Mouse (Mus musculus) left cerebral cortex, postnatal 36 days (tissue): ENCODE results near the gene Tef. TPM values are rescaled to one million over a fixed set of nuclear protein-coding genes. Genes with fewer than 3 reads are reported as not detected.

Experiments used
- DNase-seq, 2 experiments: peaks; one replicate each; pipeline ENCODE4 v3.0.0; 2021 to 2022; ENCODE audit warnings: low spot score in 2 of 2, mixed read lengths in 1 of 2
- intact Hi-C: fragments of 180-260 bp; cut with DNase I; formaldehyde crosslinking; loops from one replicate; pipeline ENCODE4 v1.15.1; 2025
- total RNA-seq, 2 experiments: library from RNA; stranded (reverse); gene quantifications; 2 replicates each; pipeline ENCODE4 v1.2.3; 2021

Tef gene
- total RNA-seq, 2 experiments from 2014 or later: 244 to 267 TPM

DNA sequence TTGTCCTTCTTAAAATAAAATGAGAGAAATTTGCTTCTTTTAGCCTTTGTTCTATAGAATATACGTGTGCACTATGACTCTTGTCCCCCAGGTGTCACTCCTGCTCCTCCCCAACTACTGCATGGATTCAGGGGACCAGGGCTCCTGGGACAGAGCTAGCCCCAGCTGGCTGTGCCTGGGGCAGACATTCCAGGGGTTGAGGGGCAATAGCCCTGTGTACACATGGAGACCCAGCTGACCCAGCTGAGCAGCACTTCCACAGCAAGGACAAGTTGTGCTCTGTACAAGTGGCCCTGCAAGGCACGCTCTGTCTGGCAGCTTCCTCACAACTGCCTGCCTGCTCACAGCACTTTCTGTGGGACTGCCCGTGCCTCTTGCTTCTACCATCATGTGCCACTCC, 6.0 kb upstream of the Tef start:
- intact Hi-C loops: no loop called here
- no peak for DNase-seq

DNA sequence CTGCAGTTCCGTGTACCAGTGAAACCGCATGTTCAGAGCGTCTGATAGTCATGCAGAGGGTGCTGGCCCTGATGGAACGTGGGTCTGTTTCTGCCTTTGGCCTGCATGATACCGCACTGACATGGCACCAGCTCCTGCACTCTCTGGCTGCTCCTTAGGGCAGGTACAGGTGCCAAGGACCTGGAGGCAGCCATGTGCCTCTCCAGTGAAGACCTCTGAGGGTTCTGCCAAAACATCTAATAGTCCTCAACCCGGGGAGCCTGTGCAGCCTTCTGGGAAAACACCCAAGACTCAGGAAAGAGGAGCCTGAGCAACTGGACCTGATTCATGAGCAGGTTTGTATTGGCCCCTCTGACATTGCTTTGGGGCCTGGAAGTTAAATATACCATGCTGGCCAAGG, 4.4 kb upstream of the Tef start:
- intact Hi-C loops: no loop called here

GRCm38 (mm10) chr15:81798421-81798820, 3.8 kb upstream of the Tef start:
- no peak for DNase-seq
- intact Hi-C loops: no loop called here

More for the DNA sequence above, 4.4 kb upstream of the Tef start:
- no peak for DNase-seq

- DNase-seq: no peak
- intact Hi-C loops: no loop called here
Measured at GRCm38 (mm10) chr15:81800391-81800790, 1.8 kb upstream of the Tef start.

DNA sequence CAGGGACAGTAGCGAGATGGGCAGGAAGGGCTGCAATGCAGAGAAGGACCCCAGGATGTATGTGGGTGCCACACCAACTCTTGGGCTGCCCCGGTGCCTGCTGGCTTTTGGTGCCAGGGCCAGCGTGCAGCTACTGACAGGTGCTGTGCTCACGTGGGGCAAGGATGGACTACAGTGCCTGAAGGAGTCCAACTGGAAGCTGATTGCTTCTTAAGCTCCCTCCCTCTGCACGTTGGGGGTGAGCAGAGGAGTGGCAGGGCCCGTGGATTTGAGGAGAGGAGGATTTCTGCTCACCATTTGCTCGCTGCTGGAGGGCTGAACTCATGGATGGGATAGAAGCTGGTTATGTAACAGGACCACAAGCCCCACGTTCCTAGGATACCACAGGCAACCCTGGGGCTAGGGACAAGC, 725 bp downstream of the Tef start:
- intact Hi-C loops: loop anchor here (2.0 kb wide), 1 partner anchor 58 kb away; the partner anchor contains the start of genes Rangap1 and Zc3h7b
- peak; percentile 77 to 79 for DNase-seq

DNA sequence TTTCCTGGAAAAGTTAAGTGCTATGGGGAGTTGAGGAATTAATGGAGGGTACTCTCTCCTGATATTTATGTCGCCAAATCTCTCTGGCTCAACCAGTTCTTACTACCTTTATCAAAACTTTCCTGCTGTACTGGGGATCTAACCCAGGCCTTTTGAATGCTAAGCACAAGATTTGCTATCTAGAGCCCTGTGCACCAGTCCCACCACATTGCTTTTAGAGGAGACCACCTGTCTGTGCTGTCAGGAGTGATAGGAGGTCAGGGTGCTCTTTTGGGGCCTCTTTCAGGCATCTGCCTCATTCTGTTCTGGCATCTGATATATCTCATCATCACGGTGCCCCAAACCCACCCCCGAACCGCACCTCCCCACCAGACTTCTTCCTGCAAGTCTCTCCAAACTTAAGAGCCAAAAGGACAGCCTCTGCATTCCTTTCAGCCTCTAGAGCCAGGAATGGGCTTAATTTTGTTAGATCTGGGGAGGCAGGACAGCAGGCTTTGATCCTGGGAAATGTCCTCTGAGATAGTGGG, 1.3 kb downstream of the Tef start:
- intact Hi-C loops: loop anchor here (2.0 kb wide), 1 partner anchor 59 kb away; the partner anchor contains the start of genes Rangap1 and Zc3h7b
- no peak for DNase-seq

DNA sequence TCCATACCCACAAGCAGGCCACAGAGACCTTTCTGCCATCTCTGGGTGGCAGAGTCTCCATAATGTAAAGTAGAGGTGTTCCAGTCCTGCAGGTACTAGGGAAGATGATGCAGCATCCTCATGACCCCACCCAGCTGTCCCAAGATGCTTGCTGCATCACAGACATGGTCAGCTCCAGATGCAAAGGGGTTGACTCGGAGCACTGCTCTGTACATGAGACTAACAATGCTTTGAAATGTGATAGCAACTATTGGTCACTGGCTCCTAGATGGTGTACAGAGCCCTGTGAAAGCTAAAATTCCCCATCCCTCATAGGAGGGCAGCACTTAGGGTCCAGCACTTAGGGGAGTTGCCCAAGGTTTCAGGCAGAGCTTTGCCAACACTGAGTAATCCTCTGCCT, 2.0 kb downstream of the Tef start:
- DNase-seq: no peak
- intact Hi-C loops: no loop called here

GRCm38 (mm10) chr15:81804883-81805282, 2.7 kb downstream of the Tef start:
- intact Hi-C loops: no loop called here
- DNase-seq: no peak

DNA sequence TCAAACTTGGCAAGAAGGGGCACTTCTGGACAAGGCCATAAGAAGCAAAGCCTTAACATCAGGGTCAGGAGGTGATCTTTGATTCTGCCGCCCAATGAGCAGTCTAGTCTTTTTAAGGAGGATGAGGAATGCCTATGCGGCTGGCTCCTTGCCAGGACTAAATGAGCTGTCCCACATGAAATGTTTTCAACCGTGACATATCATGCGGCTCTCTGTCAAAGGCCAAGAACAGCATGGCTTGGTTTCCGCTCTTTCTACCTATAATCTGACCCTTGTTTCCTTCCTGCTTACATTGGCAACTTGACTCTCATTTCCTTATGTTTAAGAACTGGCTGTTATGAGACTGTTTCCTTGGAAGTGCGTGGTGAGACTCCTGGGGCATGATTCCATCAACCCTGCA, 3.4 kb downstream of the Tef start:
- intact Hi-C loops: no loop called here
- DNase-seq: no peak

DNA sequence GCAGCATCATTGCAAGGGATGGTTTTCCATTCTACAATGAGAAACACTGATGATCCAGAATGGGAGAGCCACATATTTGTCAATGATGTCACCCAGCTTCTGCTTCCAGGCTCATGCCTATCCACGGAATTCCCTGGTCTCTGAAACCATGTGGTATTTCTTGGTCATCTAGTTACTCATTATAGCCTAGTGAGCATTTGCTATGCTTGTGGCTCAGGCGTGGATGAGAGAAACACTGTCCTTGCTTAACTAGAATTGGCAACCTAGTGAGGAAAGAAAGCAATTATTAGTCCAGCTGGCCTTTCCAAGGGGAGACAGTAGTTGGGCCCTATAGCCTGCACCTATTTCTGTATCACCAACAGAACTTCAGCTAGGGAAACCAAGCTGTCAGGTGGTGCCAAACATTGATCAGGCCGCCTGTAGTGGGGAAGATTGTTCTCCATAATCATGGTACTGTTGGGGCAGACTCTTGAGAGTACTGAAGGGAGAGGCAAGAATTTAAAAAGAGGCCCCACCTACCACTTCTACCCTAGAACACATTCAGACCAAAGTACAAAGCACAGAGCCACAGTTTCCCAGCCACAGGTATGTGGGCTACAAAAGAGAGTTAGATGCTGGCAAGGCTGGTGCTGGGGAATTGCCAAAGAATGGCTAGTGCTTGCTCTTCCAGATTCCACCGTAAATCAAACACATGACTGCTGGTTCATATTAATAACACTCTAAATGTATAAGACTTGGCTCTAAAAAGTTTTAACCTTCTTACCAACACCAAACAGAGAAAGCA, 4.6 kb downstream of the Tef start:
- intact Hi-C loops: no loop called here
- no peak for DNase-seq

DNA sequence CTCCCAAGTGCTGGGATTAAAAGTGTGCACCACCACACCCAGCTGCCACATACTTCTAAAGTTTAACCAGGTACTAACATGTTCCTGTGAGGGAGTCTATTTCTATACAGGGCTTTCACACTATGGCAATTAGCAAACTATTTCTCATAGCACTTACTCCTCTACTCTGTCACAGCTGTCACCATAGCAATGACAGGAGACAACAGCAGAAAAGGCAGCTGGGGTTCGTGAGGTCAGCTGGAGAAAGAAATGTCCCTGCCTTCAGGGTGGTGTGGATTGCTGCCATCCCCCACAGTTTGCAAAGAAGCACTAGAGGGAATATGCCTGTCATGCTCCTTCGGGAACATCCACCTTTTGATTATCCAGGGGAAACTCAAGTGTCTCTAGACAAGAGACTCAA, 6.6 kb downstream of the Tef start:
- DNase-seq: no peak
- intact Hi-C loops: no loop called here

GRCm38 (mm10) chr15:81809550-81809949, 7.3 kb downstream of the Tef start:
- intact Hi-C loops: no loop called here
- no peak for DNase-seq

DNA sequence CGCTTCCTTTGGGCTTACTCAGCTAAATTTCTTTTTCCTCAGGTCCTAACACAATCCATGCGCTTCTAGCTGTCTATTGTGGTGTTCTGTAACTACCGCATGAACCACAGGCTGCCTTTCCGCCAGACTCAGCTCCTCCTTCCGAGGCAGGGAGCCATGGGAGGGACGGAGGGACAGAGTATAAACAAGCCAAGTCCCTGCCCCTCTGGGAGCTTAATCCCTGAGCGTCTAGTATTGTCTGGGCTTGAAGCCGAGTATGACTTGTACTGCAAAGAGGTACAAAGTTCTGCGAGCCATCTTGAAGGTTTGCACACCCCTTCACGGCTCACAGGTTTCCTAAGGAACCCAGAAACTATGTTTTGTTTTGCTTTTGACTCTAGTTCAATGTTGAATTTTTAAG, 7.9 kb downstream of the Tef start:
- intact Hi-C loops: loop anchor here (5.0 kb wide), 1 partner anchor 47 kb away; the partner anchor contains the start of gene Tob2

DNA sequence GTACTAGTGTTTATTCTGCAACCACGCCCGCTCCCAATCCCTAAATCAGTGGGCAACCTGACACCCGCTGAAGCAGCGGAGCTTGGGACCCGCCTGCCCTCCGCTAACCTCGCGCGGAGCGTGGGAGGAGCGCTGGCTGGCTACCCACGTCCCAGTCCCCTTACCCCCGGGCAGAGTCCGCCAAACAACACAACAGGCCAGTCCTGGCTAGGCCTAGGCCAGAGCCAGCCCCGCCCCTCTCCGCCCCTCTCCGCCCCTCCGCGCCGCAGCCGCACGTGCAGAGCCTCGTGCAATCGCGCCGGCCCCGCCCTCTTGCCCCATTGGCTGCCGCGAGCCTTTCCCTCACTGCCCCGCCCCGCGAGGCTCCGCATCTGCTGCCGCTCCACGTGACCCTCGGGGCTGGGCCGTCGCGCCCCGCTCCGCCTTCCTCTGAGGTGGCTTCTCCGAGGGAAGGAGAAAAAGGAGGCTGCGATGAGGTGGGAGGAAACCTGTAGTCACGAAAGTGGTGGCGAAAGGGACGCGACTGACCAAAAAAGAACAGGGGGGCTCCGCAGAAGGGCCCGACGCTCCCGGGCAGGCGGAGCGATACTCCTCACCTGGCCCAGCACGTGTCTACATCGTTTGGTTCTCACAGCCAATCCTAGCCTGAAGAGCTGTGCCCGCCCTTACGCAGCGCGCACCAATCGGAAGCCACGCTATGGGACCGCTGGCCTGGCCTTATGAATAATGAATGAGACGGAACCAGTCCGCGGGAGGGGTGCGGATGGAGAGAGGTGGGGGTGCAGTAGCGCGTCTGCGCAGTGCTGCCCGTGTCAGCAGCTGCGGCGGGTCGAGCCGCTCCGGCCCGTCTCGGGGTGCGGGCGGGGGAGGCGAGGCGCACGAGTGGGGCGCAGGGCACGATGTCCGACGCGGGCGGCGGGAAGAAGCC, 8.7 kb downstream of the Tef start:
- intact Hi-C loops: loop anchor here (5.0 kb wide), 1 partner anchor 46 kb away; the partner anchor contains the start of gene Tob2
- DNase-seq: peak; percentile 96 to 98

More for the DNA sequence above, 7.9 kb downstream of the Tef start:
- DNase-seq: peak; percentile 76 to 83

DNA sequence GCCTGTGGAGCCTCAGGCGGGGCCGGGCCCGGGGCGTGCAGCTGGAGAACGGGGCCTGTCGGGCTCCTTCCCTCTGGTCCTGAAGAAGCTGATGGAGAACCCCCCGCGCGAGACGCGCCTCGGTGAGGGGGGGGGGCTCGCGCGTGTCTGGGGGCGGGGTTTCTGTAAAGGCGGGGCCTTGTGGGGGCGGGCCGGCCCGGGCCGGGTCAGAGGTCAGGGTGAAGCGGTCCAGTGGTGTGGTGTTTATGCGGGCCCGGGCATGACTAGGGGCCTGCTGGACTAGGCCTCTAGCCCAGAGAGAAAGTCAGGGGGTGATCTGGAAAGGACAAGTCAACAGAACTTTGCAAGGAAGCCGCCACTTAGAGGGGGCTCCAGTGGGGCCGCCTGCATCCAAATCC, 9.4 kb downstream of the Tef start:
- DNase-seq: no peak
- intact Hi-C loops: loop anchor here (5.0 kb wide), 1 partner anchor 46 kb away; the partner anchor contains the start of gene Tob2

GRCm38 (mm10) chr15:81812287-81812686, 10.1 kb downstream of the Tef start:
- intact Hi-C loops: loop anchor here (5.0 kb wide), 1 partner anchor 45 kb away; the partner anchor contains the start of gene Tob2
- DNase-seq: no peak

GRCm38 (mm10) chr15:81812696-81813631, 10.7 kb downstream of the Tef start:
- intact Hi-C loops: loop anchor here (5.0 kb wide), 1 partner anchor 44 kb away; the partner anchor contains the start of gene Tob2
- no peak for DNase-seq

GRCm38 (mm10) chr15:81813986-81814705, 11.9 kb downstream of the Tef start:
- intact Hi-C loops: loop anchor here (5.0 kb wide), 1 partner anchor 43 kb away; the partner anchor contains the start of gene Tob2
- DNase-seq: no peak
